Mouse (Mus musculus) hindbrain, embryonic 11.5 days (tissue): ENCODE results near the gene Cep250. TPM values are rescaled to one million over a fixed set of nuclear protein-coding genes. Genes with fewer than 3 reads are reported as not detected.
"Not testable (repeated sequence)": the region's sequence is repeated elsewhere in the genome, so short reads cannot be mapped to it uniquely, and the experiment has no call there.

ENCODE experiments used
- ATAC-seq: fragments of 200-750 bp; cut with Nextera tagmentation; 2 replicates; pipeline ENCODE4 v1.8.0; 2017; ENCODE audit warnings: mild to moderate bottlenecking, moderate TSS enrichment, moderate library complexity; ENCODE audit not compliant: low FRiP score
- DNase-seq: peaks from one replicate; pipeline ENCODE4 v3.0.0-alpha.2; 2015; ENCODE audit warnings: low spot score
- H3K27ac ChIP-seq: fragments of 300-500 bp; sonication (generic); 2 replicates; pipeline ENCODE4 v1.5.1; 2014; ENCODE audit warnings: mild to moderate bottlenecking, low read depth, low read length
- H3K27me3 ChIP-seq: fragments of 300-500 bp; sonication (generic); 2 replicates; pipeline ENCODE4 v1.6.1; 2014; ENCODE audit warnings: mild to moderate bottlenecking, low read length, moderate library complexity, mixed read lengths; ENCODE audit not compliant: control insufficient read depth, insufficient read depth
- H3K36me3 ChIP-seq: fragments of 300-500 bp; sonication (generic); 2 replicates; pipeline ENCODE4 v1.6.1; 2014; ENCODE audit warnings: mild to moderate bottlenecking, low read length, moderate library complexity, mixed read lengths; ENCODE audit not compliant: control insufficient read depth, insufficient read depth
- H3K4me1 ChIP-seq: fragments of 300-500 bp; sonication (generic); replicated peaks from 2 replicates; pipeline ENCODE4 v1.6.1; 2014; ENCODE audit warnings: low read length, mixed read lengths; ENCODE audit not compliant: control insufficient read depth, insufficient read depth
- H3K4me2 ChIP-seq: fragments of 300-500 bp; sonication (generic); replicated peaks from 2 replicates; pipeline ENCODE4 v1.6.1; 2014; ENCODE audit warnings: mild to moderate bottlenecking, low read depth, low read length
- H3K4me3 ChIP-seq: fragments of 300-500 bp; sonication (generic); 2 replicates; pipeline ENCODE4 v1.5.1; 2014; ENCODE audit warnings: low read depth, low read length
- H3K9ac ChIP-seq: fragments of 300-500 bp; sonication (generic); 2 replicates; pipeline ENCODE4 v1.6.1; 2014; ENCODE audit warnings: low read depth, low read length
- H3K9me3 ChIP-seq: fragments of 300-500 bp; sonication (generic); 2 replicates; pipeline ENCODE4 v1.6.1; 2016; ENCODE audit warnings: low read length; ENCODE audit not compliant: control insufficient read depth
- WGBS: fragments of 180-500 bp; shearing (Covaris S2); extraction: QIAGEN DNeasy Blood & Tissue Kit; methylation state at CpG from one replicate; pipeline ENCODE4 v1.1.7; 2014; 5-methylcytosine and 5-hydroxymethylcytosine counted together
- polyA plus RNA-seq: library from polyadenylated mRNA; unstranded; fragments of >200 nt; fragmentation: Nextera tagmentation; extraction: Ambion mirVana; gene quantifications from 2 replicates; pipeline ENCODE4 v1.2.1, GENCODE M21; 2014

Gene Cep250
- polyA plus RNA-seq = 14.9 and 23.3 TPM in 2 replicates

DNA sequence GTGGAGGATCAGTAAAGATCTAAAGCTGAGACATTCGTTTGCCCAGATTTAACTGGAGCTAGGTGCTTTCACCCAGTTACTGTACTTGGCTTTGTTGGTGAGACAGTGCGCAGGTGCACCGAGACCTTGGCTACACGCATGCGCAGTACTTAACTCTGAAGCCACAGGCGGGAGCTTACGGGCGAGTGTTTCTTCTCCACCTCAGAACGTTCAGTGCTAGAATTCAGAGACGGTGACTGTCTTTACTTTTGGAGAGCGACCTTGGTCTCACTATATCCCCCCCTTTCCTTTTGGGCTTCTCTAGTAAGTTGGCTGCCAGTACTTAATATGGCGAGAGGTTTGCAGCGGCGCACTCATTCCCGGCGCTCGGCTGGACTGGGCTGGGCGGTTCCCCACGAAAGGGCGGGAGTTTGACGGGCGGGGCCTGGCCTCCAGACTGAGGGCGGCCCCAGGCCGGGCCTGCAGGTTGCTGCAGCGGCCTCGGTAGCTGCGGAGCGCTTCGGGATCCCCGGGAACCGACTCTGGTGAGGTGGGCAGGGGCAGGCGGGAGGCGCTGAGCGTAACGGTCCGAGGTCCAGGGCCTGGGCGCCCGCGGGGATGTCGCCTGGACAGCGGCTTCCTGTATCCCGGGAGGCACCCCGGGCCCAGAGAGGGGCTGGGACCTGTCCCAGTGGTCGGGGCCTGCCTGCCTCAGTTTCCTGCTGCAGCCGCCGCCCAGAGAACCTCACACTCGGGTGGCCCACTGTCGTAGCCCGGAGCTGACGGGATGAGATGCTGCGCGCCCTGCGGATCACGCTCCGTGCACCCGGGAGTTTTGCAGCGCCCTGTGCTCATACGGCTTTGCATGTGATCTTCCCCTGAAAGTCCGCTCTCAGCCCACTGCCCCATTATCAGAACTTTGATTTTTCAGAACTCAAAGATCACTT lies at the start of gene Cep250:
Gene Cep250, plus strand, starts transcription at position 325 of the 926 bp plus-strand sequence.
- Histone ChIP-seq H3K4me1 (no peaks in the 10 kb centered on the region), H3K27me3 (peaks cover 2% of the 10 kb centered on the region; the same call in 1 of the 2 replicates), H3K36me3 (no peaks in the 10 kb centered on the region), H3K27ac (peak within 1 kb of the TSS; percentile 38), H3K4me3 (peak within 1 kb of the TSS; percentile 90), H3K4me2 (peak within 1 kb of the TSS; percentile 69), H3K9ac (peak within 1 kb of the TSS; percentile 98), H3K9me3 (no peaks in the 10 kb centered on the region)
- under 1% methylated on average over 57 of the region's 59 CpGs for WGBS
- peak; percentile 90 for DNase-seq
- ATAC-seq = peak; percentile 97

DNA sequence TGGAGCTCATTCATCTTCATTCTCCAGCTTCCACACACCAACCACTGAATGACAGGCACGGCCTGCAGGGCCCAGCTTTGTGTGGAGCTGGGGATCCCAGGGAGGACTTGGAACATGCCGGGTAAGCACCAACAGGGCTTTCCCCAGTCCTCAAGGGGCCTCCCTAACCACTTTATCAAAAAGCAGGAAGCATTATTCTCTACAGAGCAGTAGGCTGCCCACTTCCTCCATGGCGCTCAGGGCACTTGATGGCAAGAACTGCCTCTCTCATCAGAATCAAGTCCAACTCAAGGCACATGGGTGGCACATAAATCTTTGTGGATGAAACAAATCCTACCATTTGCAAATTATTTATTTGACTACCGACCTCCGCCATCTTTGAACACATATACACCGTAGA lies 41.6 kb upstream of the Cep250 start:
- DNase-seq = no peak
- ATAC-seq = no peak
- no peaks in the 10 kb centered on the region for H3K9me3 ChIP-seq
- H3K4me1 ChIP-seq = no peaks in the 10 kb centered on the region
- H3K9ac ChIP-seq = no peak overlapping the region
- WGBS = 90% methylated on average over 6 of the region's 6 CpGs
- H3K27ac ChIP-seq = no peak overlapping the region
- H3K4me3 ChIP-seq = no peak overlapping the region
- H3K4me2 ChIP-seq = no peak overlapping the region
- H3K36me3 ChIP-seq = 0 out of 2 replicates have a peak, but pooled peaks cover 1% of the 10 kb centered on the region
- no peaks in the 10 kb centered on the region for H3K27me3 ChIP-seq

DNA sequence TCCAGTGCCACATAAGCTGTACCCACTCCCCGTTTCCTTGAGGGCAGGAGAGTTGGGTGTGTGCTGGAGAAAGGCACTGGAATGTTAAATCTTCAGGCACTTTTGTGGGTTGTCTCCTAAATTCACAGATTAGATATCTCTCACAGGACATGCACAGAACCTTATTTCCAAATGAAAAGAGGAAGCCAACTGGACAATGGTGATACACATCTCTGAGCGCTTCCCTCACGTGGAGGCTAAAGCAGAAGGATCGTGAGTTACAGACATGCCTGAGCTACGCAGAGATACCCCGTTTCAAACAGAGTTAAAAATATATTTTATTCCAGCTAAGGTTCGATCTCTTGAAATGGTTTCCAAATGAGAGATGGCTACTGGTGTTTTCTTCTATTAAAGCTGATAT lies 33.1 kb upstream of the Cep250 start:
- H3K9ac ChIP-seq = no peak overlapping the region
- H3K27ac ChIP-seq = no peak overlapping the region
- ATAC-seq (no peak), DNase-seq (no peak)
- H3K4me2 ChIP-seq = no peak overlapping the region
- no peak overlapping the region for H3K4me3 ChIP-seq
- no peaks in the 10 kb centered on the region for H3K4me1 ChIP-seq
- no peaks in the 10 kb centered on the region for H3K36me3 ChIP-seq
- no peaks in the 10 kb centered on the region for H3K27me3 ChIP-seq
- 95% methylated on average over 7 of the region's 7 CpGs for WGBS
- no peaks in the 10 kb centered on the region for H3K9me3 ChIP-seq

DNA sequence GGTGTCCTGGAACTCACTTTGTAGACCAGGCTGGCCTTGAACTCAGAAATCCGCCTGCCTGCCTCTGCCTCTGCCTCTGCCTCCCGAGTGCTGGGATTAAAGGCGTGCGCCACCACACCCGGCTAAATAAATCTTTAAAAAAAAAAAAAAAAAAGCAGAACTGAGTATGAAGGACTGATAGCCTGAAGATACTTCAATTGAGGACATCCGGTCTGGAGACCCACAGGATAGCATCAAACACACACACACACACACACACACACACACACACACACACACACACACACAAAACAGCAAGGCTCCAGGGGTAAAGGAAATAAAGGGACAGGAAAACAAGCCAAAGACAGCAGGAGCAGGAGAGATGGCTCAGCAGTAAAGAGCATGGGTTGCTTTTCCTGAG lies 31.0 kb upstream of the Cep250 start:
- not testable (repeated sequence) for ATAC-seq, H3K27me3 ChIP-seq, H3K9ac ChIP-seq, H3K9me3 ChIP-seq, H3K4me2 ChIP-seq, DNase-seq, H3K4me1 ChIP-seq, H3K4me3 ChIP-seq, H3K36me3 ChIP-seq, H3K27ac ChIP-seq
- WGBS = 99% methylated on average over 6 of the region's 6 CpGs

DNA sequence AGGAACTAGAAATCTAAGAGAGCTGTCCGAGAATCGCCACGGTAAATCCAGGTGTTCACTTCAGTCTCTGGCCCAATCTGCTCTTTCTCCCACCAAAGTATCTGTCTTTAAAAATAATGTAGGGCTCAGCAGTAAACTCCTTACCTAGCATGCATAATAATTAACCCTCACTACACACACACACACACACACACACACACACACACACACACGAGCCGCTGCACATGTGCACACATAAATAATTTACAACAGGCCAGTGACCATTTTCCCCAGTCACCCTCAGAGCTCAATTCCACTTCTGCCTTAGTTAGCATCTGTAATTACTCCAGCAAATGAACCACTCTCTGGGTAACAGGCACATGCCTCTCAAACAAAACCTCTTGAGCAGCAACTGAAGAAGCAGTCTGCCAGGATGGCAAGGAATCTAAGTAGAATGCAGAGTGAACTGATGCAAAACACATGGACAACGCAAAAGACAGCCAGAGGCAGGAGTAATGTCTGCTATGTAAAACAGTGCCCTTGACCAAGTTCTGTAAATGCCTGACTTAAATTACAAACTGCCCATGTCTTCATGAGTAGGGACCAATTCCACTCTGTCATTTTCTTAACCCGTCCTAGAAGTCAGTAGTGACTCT lies 27.4 kb upstream of the Cep250 start:
- H3K4me3 ChIP-seq = peak overlapping the region; percentile 72
- H3K27me3 ChIP-seq = no peaks in the 10 kb centered on the region
- no peak overlapping the region for H3K9ac ChIP-seq
- no peak overlapping the region for H3K27ac ChIP-seq
- ATAC-seq (no peak), DNase-seq (peak; percentile 5)
- H3K4me1 ChIP-seq = no peaks in the 10 kb centered on the region
- no peaks in the 10 kb centered on the region for H3K9me3 ChIP-seq
- WGBS = 79% methylated on average over 7 of the region's 7 CpGs
- no peaks in the 10 kb centered on the region for H3K36me3 ChIP-seq
- peak overlapping the region; percentile 72 for H3K4me2 ChIP-seq

DNA sequence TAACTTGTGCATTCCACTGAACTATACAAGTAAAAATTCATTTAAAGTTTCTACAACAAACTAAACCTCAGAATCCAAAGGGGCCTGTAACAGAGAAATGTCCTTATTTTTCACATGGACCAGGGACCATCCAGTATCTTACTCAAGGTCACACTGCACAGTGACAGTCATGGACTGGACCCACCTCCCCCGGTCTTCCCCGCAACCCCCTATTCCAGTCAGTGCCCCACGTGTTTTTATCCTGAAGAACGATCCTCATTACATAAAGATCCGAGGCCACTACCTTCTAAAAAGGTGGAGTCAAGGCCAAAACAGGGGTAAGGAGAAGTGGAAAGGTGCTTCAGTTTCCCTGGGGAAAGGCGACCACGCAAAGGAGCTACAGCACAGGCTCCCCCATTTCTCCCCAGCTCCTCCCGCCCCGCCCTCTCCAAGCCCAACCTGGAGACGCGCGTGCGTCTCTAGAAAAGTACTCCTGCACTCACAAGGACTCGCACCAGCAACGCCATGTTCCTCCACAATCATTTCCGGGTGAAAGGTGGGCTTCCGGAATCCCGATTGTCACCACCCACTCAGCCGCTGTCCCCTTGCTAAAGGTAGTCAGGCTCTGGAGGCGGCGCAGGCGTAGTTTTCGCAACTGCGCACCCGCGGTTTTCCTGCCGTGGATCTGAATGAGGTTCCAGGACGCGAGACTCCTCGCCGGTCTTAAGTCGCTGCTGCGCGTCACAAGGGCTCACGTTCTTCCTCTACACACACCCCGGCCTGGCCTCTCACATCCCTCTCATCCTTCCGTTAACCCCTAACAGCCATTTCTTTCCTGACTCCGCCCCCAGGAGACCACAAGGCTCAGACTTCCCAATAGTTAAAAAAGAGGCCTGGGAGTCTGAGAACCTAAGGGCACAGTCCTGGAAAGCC lies 26.5 kb upstream of the Cep250 start, which contains the start of gene Uqcc1:
Gene Uqcc1, minus strand, starts transcription at position 780 of the 912 bp plus-strand sequence.
- ATAC-seq = peak; percentile 93
- H3K9me3 ChIP-seq = no peaks in the 10 kb centered on the region
- under 1% methylated on average over 38 of the region's 38 CpGs for WGBS
- peak within 1 kb of the TSS; percentile 77 for H3K27ac ChIP-seq
- peak; percentile 92 for DNase-seq
- peak within 1 kb of the TSS; percentile 72 for H3K4me3 ChIP-seq
- H3K36me3 ChIP-seq = no peaks in the 10 kb centered on the region
- H3K4me1 ChIP-seq = no peaks in the 10 kb centered on the region
- H3K9ac ChIP-seq = peak within 1 kb of the TSS; percentile 69
- peak within 1 kb of the TSS; percentile 72 for H3K4me2 ChIP-seq
- no peaks in the 10 kb centered on the region for H3K27me3 ChIP-seq

DNA sequence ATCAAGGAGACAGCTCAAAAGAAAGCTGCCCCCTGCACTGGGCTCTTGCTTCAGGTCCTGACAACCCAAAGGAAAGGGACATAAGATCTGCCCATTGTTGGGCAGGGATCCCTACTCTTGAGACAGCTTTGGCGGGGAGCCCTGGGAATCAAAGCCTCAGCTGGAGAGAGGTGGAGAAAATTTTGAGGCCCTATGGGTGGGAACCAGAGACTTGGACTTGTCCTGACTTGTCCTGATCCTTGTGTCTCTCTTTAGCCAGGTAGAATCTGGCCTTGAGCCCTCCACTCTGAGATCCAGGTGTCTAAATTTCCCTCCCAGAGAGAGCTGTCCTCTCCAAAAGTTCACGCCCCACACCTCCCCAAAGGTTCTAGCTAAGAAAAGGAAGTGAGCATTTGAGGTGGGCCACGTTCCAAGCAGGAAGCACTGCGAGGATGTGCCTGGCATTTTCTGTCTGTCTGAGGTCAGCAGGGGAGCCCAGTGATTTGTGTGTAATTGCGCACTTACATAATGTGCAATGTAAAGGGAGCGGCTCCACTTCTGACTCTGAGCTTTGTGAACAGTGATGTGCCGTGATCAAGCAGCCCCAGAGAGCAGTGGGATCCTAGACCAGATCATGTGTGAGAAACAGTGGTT lies 16.2 kb upstream of the Cep250 start:
- no peak overlapping the region for H3K9ac ChIP-seq
- no peak overlapping the region for H3K4me3 ChIP-seq
- ATAC-seq (no peak), DNase-seq (no peak)
- WGBS = 87% methylated on average over 7 of the region's 7 CpGs
- H3K4me1 ChIP-seq = peaks cover 7% of the 10 kb centered on the region; the same call in 1 of the 2 replicates
- H3K27me3 ChIP-seq = no peaks in the 10 kb centered on the region
- H3K4me2 ChIP-seq = no peak overlapping the region
- H3K9me3 ChIP-seq = no peaks in the 10 kb centered on the region
- H3K27ac ChIP-seq = no peak overlapping the region
- no peaks in the 10 kb centered on the region for H3K36me3 ChIP-seq

DNA sequence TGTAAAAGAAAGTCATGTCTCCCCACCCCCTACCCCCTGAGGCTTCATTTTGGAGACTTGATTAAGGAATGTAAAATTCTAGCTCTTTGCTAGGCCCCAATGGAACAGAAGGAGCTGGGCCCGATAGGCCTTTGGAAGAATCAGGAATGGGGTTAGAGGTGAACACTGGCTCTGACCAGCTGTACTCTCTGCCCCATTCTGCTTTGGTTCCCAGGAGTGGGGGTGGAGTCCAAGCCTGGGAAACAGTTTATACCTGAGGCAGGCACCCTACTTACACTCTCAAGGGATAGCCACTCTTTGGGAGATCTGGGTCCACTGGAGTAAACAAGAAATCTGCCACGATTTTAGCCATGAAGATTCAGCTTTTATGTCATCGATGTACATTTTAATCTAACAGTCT lies 15.6 kb upstream of the Cep250 start, which contains the start of gene Gm15557:
Gene Gm15557, plus strand, starts transcription at position 48 of the 400 bp plus-strand sequence.
- no peak within 1 kb of the TSS for H3K9ac ChIP-seq
- no peaks in the 10 kb centered on the region for H3K9me3 ChIP-seq
- ATAC-seq (no peak), DNase-seq (no peak)
- WGBS = 94% methylated on average over 3 of the region's 3 CpGs
- H3K27me3 ChIP-seq = no peaks in the 10 kb centered on the region
- no peak within 1 kb of the TSS for H3K4me3 ChIP-seq
- peaks cover 7% of the 10 kb centered on the region; the same call in 1 of the 2 replicates for H3K4me1 ChIP-seq
- H3K4me2 ChIP-seq = no peak within 1 kb of the TSS
- H3K27ac ChIP-seq = no peak within 1 kb of the TSS
- no peaks in the 10 kb centered on the region for H3K36me3 ChIP-seq
